Mouse (Mus musculus) midbrain, embryonic 16.5 days (tissue): ENCODE measurements around the gene Fosb. TPM values are rescaled to one million over a fixed set of nuclear protein-coding genes. Genes with fewer than 3 reads are reported as not detected.

Experiments used
- ATAC-seq: fragments of 200-750 bp; cut with Nextera tagmentation; 2 replicates; pipeline ENCODE4 v1.8.0; 2017; ENCODE audit warnings: moderate TSS enrichment
- H3K27ac ChIP-seq: fragments of 300-500 bp; sonication (generic); 2 replicates; pipeline ENCODE4 v1.5.1; 2014; ENCODE audit warnings: mild to moderate bottlenecking, low read length, mixed read lengths
- H3K27me3 ChIP-seq: fragments of 300-500 bp; sonication (generic); 2 replicates; pipeline ENCODE4 v1.6.1; 2014; ENCODE audit warnings: low read depth, low read length, mixed read lengths; ENCODE audit not compliant: control insufficient read depth, insufficient read depth
- H3K36me3 ChIP-seq: fragments of 300-500 bp; sonication (generic); 2 replicates; pipeline ENCODE4 v1.6.1; 2014; ENCODE audit warnings: mild to moderate bottlenecking, low read length, moderate library complexity, mixed read lengths; ENCODE audit not compliant: control insufficient read depth, insufficient read depth
- H3K4me1 ChIP-seq: fragments of 300-500 bp; sonication (generic); 2 replicates; pipeline ENCODE4 v1.6.1; 2014; ENCODE audit warnings: mild to moderate bottlenecking, low read length, mixed read lengths; ENCODE audit not compliant: control insufficient read depth, insufficient read depth
- H3K4me2 ChIP-seq: fragments of 300-500 bp; sonication (generic); 2 replicates; pipeline ENCODE4 v1.6.1; 2014; ENCODE audit warnings: mild to moderate bottlenecking, low read length, mixed read lengths
- H3K4me3 ChIP-seq: fragments of 300-500 bp; sonication (generic); 2 replicates; pipeline ENCODE4 v1.5.1; 2014; ENCODE audit warnings: low read depth, mild to moderate bottlenecking, low read length, moderate library complexity, mixed read lengths
- H3K9ac ChIP-seq: fragments of 300-500 bp; sonication (generic); 2 replicates; pipeline ENCODE4 v1.6.1; 2014; ENCODE audit warnings: low read depth, low read length, mixed read lengths
- H3K9me3 ChIP-seq: fragments of 300-500 bp; sonication (generic); replicated peaks from 2 replicates; pipeline ENCODE4 v1.6.1; 2014; ENCODE audit warnings: mild to moderate bottlenecking, low read length, mixed read lengths; ENCODE audit not compliant: control insufficient read depth, poor library complexity, severe bottlenecking
- WGBS: fragments of 180-500 bp; shearing (Covaris S2); extraction: QIAGEN DNeasy Blood & Tissue Kit; methylation state at CpG from one replicate; pipeline ENCODE4 v1.1.7; 2014; 5-methylcytosine and 5-hydroxymethylcytosine counted together
- polyA plus RNA-seq: library from polyadenylated mRNA; unstranded; fragments of >200 nt; fragmentation: Nextera tagmentation; extraction: Ambion mirVana; gene quantifications from 2 replicates; pipeline ENCODE4 v1.2.1, GENCODE M21; 2015

The Fosb gene
- polyA plus RNA-seq, 1 experiment from 2014 or later: 0.06 TPM

DNA sequence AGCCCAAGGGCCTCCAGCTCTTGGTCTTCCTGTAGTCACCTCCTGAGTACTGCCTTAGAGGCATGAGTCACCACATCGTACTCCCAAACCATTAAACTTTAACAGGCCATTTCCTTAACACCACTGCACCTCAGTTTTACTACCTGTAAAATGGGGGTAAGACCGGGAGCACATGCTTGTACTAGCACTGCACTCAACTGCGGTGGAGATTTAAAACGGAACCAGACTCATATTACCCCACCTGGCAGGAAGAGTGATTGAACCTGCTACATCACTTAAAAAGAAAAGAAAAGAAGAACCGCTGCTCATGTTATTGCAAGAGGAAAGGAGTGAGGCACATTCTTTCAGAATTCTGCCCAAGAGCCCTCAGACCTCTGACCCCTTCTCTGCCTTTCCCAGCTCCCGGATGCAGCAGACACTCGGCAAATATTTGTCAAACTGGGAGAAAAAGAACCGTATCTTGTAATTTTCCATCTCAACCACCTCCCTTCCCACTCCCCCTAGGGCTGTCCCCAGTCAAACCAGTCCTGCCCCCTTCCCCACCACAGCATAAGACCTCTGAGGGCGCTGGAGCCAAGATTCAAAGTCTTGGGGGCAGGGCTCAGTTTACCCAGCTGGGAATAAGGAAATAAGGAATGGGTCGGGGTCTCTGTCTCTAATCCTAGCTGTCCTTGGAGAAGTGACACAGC lies 40.7 kb downstream of the Fosb start:
- peaks cover 2% of the 10 kb centered on the region; the same call in 1 of the 2 replicates for H3K36me3 ChIP-seq
- WGBS: 57% methylated on average over 10 of the region's 10 CpGs
- ATAC-seq: no peak
- H3K27ac ChIP-seq: peak overlapping the region; percentile 43; the same call in 1 of the 2 replicates
- H3K9me3 ChIP-seq: no peaks in the 10 kb centered on the region
- peak overlapping the region; percentile 72 for H3K4me2 ChIP-seq
- no peaks in the 10 kb centered on the region for H3K27me3 ChIP-seq
- peak overlapping the region; percentile 89 for H3K9ac ChIP-seq
- peaks cover 18% of the 10 kb centered on the region for H3K4me1 ChIP-seq
- H3K4me3 ChIP-seq: peak overlapping the region; percentile 96

DNA sequence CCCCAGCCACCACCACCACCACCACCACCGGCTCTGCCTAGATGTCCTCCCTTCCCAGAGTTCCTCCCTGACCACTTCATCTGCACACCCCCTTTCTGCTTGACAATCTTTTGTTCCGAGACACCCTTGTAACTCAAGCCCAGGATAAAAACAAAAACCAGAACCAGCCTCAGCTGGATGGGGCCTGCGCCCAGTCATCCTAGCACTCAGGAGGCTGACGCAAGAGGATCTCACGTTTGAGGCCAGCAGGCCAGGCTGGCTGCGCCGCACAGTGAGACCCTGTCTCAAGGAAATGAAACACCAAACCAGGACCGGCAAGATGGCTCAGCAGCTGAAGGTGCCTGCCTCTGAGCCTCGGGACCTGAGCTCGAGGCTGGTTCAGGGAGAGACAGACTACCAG lies 42.8 kb downstream of the Fosb start:
- H3K4me3 ChIP-seq: no peak overlapping the region
- no peak overlapping the region for H3K9ac ChIP-seq
- no peak for ATAC-seq

DNA sequence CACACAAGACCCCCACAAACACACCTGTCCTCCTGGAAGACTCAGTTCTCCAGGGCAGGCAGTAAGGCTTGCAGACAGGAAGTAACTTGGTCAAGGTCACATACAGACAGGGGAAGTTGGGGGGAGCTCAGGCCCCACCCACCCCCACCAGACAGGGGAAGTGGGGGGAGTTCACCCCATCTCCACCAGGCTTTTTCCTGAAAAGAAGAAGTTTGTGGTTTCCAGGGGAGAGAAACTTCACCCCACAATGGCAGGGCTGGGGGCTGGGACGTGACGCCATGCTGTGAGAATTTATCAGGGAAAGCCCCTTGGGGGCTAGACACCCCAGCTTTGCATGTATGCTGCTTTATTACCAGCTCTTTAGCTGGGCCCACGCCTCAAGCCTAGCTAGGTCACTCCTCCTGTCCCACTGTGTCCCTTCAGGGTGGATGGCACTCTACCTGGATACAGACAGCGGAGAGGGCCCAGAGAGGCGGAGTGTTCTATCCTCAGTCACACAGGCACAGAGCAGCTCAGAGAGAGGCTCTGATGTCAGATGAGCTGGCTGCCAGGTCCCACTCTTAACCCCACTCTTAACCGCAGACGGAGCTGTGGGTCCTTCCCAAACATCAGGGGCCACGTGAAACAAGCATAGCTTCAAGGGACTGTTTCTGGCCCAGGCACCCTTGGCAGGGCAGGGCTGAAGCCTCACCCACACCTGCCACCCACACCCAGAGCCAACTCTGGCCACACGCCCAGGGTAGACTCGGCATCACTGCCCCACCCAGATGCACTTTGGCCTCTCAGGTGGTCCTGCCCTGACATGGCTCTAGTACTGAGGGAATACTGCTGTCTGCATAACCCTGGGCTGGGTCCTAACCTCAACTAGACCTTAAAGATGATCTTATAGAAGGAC lies 43.7 kb downstream of the Fosb start:
- no peak overlapping the region; the same call in 1 of the 2 replicates for H3K9ac ChIP-seq
- ATAC-seq: no peak
- 91% methylated on average over 10 of the region's 10 CpGs for WGBS

More for the DNA sequence above, 42.8 kb downstream of the Fosb start:
- no peak overlapping the region for H3K4me2 ChIP-seq
- peaks cover 18% of the 10 kb centered on the region for H3K4me1 ChIP-seq
- H3K36me3 ChIP-seq: peaks cover 11% of the 10 kb centered on the region; the same call in 1 of the 2 replicates
- H3K27me3 ChIP-seq: no peaks in the 10 kb centered on the region
- H3K9me3 ChIP-seq: no peaks in the 10 kb centered on the region
- no peak overlapping the region for H3K27ac ChIP-seq
- WGBS: 74% methylated on average over 10 of the region's 10 CpGs

DNA sequence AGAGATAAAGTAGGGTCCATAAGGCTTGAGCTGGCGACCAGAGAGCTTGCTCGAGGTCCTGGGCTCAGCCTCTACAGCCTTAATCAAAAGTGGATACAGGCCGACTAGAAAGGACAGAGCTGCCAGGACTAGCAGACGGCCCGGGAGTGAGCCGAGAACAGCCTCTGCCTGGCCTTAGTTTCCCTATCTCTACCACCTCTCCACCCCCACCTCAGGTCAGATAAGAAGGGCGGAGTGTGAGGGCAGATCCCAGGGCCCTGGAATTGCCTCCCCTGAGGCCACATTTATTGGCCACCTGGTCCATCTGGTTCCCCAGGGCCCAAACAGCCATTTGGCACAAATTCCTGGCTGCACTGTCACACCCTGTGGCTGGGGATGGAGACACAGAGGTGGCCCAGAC lies 44.7 kb downstream of the Fosb start:
- Histone ChIP-seq H3K27ac (no peak overlapping the region), H3K27me3 (no peaks in the 10 kb centered on the region), H3K4me2 (no peak overlapping the region), H3K4me3 (no peak overlapping the region), H3K4me1 (peaks cover 10% of the 10 kb centered on the region), H3K9ac (0 out of 2 replicates have a peak overlapping the region, but pooled peaks have one; percentile 8), H3K9me3 (no peaks in the 10 kb centered on the region), H3K36me3 (peaks cover 19% of the 10 kb centered on the region)
- no peak for ATAC-seq
- 92% methylated on average over 7 of the region's 7 CpGs for WGBS

More for the DNA sequence above, 43.7 kb downstream of the Fosb start:
- H3K4me1 ChIP-seq: peaks cover 18% of the 10 kb centered on the region
- no peak overlapping the region for H3K4me3 ChIP-seq
- H3K4me2 ChIP-seq: no peak overlapping the region
- no peaks in the 10 kb centered on the region for H3K9me3 ChIP-seq
- H3K36me3 ChIP-seq: peaks cover 11% of the 10 kb centered on the region; the same call in 1 of the 2 replicates
- no peak overlapping the region for H3K27ac ChIP-seq
- H3K27me3 ChIP-seq: no peaks in the 10 kb centered on the region

DNA sequence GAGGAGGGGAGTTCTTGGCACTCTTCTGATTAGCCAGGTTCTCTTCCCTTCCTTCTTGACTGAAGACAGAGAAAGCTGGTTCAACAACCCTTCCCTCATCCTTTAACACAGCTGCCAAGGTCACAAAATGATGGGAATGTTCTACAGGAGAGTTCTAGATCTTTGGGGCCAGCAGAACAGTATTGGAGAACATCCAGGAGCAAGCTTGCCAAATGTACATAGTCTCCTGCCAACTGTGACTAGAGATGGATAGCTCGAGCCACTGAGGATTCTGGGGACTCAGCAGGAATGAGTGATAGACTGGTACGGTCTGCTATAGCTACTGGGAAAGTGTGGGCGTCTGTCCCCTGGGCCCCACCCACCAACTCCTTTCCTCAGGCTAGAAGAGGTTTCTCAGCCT lies 51.5 kb downstream of the Fosb start:
- Histone ChIP-seq H3K27ac (no peak overlapping the region), H3K4me3 (no peak overlapping the region), H3K4me2 (no peak overlapping the region), H3K36me3 (peaks cover 41% of the 10 kb centered on the region), H3K9ac (no peak overlapping the region), H3K4me1 (no peaks in the 10 kb centered on the region), H3K9me3 (no peaks in the 10 kb centered on the region), H3K27me3 (no peaks in the 10 kb centered on the region)
- WGBS: 85% methylated on average over 3 of the region's 3 CpGs
- no peak for ATAC-seq

DNA sequence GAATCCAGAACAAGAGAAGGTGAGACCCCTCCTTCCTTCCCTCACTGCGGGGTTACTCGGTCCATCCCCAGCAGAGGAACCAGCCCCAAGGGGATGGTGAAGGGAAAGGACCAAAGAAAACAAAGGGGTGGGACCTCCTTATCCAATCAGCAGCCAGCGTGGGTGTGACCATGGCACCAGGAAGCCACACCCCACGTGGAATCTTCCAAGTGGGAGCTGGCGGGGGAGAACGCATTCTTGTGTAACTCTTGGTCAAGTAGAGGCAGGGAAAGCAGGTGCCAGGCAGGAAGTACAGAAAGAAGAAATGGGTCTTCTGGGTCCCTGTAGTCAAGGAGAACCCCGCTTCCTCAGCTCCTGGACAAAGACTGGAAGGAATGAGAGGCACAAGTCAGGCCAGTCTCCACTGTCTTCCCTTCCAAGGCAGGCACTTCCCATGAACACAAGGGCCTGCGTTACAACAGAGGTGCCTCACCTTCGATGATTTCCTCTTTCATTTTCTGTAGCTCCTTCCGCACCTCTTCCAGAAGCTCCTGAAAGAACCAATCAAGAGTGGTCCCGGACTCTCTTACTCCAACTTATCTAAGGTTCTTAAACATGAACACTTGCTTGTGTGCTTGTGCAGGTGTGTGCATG lies 52.3 kb downstream of the Fosb start:
- H3K4me3 ChIP-seq: no peak overlapping the region
- no peak overlapping the region for H3K4me2 ChIP-seq
- H3K9me3 ChIP-seq: no peaks in the 10 kb centered on the region
- 0 out of 2 replicates have a peak, but pooled peaks have one; percentile 43 for ATAC-seq
- H3K27me3 ChIP-seq: no peaks in the 10 kb centered on the region
- WGBS: 34% methylated on average over 11 of the region's 11 CpGs
- peaks cover 36% of the 10 kb centered on the region for H3K36me3 ChIP-seq
- no peak overlapping the region for H3K9ac ChIP-seq
- H3K4me1 ChIP-seq: no peaks in the 10 kb centered on the region
- H3K27ac ChIP-seq: no peak overlapping the region

DNA sequence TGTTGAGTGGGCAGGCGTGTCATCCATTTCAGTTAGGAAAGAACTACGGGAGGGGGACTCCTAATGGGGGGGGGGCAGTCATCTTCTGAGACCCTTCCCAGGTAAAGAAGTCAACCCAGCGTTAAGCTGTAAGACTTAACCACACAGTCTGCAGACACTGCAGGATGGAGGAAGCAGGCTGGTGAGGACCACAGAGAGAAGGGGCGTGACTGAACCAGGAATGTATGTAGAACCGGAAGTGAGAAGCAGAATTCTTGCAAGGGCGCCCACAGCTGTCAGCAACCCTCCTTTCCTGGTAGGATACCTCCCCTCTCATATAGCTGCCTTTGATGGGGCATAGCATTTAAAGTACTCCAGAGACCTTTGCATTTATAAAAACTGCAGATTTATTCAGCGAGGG lies 53.3 kb downstream of the Fosb start:
- ATAC-seq: no peak
- no peak overlapping the region for H3K9ac ChIP-seq
- H3K4me1 ChIP-seq: no peaks in the 10 kb centered on the region
- 88% methylated on average over 7 of the region's 7 CpGs for WGBS
- H3K9me3 ChIP-seq: no peaks in the 10 kb centered on the region
- H3K27ac ChIP-seq: no peak overlapping the region
- no peak overlapping the region for H3K4me2 ChIP-seq
- no peak overlapping the region for H3K4me3 ChIP-seq
- no peaks in the 10 kb centered on the region for H3K27me3 ChIP-seq
- peaks cover 36% of the 10 kb centered on the region for H3K36me3 ChIP-seq

DNA sequence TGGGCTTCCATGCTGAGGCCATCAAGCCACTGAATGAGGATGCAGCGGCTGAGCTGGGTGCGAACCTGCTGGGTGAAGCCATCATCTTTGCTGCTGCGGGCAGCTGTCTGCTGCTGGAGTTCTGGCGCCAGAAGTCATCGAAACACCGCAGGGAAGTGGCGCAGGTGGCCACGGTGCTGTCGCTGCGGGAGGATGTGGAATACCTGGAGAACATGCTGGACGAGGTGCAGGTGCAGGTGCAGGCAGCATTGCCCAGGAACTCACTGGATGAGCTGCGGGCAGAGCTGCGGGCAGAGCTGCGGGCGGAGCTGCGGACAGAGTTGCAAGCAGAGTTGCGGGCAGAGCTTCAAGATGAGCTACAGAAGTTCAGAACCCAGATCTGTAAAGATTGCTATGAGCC lies 54.5 kb downstream of the Fosb start:
- no peaks in the 10 kb centered on the region for H3K9me3 ChIP-seq
- H3K27ac ChIP-seq: no peak overlapping the region
- no peak overlapping the region for H3K9ac ChIP-seq
- 0 out of 2 replicates have a peak, but pooled peaks have one; percentile 6 for ATAC-seq
- H3K36me3 ChIP-seq: peaks cover 31% of the 10 kb centered on the region
- no peak overlapping the region for H3K4me2 ChIP-seq
- no peaks in the 10 kb centered on the region for H3K4me1 ChIP-seq
- no peak overlapping the region for H3K4me3 ChIP-seq
- no peaks in the 10 kb centered on the region for H3K27me3 ChIP-seq
- WGBS: 86% methylated on average over 17 of the region's 17 CpGs
